Mouse (Mus musculus): ENCODE measurements around the gene Plcb1.

GRCm38 (mm10) chr2:134871692-134872489 lies 86.0 kb downstream of the Plcb1 start:
- TF ChIP-seq CTCF (IDR thresholded peaks at IDR 0.05; ENCODE audit: low read depth, low read length) (no peak), POLR2A (IDR thresholded peaks at IDR 0.05; ENCODE audit: borderline replicate concordance, low read depth, low read length) (no peak)
